16 mouse cellular contexts compared by ENCODE assay signal in genomic region chr17:86352247-86353037, GRCm38 (mm10).
A peak's percentile ranks its signal among the peaks of the same experiment; 100 is the strongest.
DNase-seq lines count a peak whose midpoint lies in the region; ATAC-seq lines count a peak whose summit lies in the region.
"Had no signal": no experiment of that assay in that cellular context is flagged by ENCODE, and none has a peak within 500 bp of the region (broad histone marks: within the 10 kb centered on the region; RNA-seq: fewer than 3 reads in every experiment).

No protein-coding gene starts in this region.

- ATAC-seq in forebrain, embryonic 16.5 days = peak; percentile 54; the same call in 1 of the 2 replicates
- ATAC-seq in forebrain, embryonic 11.5 days (replicated peaks; ENCODE audit: low FRiP score) = no peak
- ATAC-seq: intestine, embryonic 16.5 days; midbrain, embryonic 13.5 days had no signal

- intact Hi-C loops in left cerebral cortex, postnatal 4 days (cut with DNase I) = no loop called here
- intact Hi-C loops in left cerebral cortex, postnatal 36 days (cut with DNase I) = no loop called here

- WGBS in forebrain, embryonic 16.5 days = 84% methylated on average over 12 of the region's 12 CpGs
- WGBS in forebrain, embryonic 11.5 days = 87% methylated on average over 12 of the region's 12 CpGs

- no peak overlapping the region for H3K9ac ChIP-seq in forebrain, embryonic 16.5 days (replicated peaks; ENCODE audit: low read depth, low read length)
- H3K9ac ChIP-seq in forebrain, embryonic 11.5 days (ENCODE audit: low read length) = no peak overlapping the region
- H3K9ac ChIP-seq: embryonic facial prominence, embryonic 13.5 days; heart, embryonic 12.5 days; hindbrain, embryonic 15.5 days; midbrain, embryonic 13.5 days; neural tube, embryonic 15.5 days had no signal

- peaks cover 50% of the 10 kb centered on the region for H3K4me1 ChIP-seq in forebrain, embryonic 16.5 days (replicated peaks; ENCODE audit: control insufficient read depth, insufficient read depth, low read length)
- no peaks in the 10 kb centered on the region for H3K4me1 ChIP-seq in forebrain, embryonic 11.5 days (replicated peaks; ENCODE audit: control insufficient read depth, insufficient read depth, low read length)

- no peak for DNase-seq in forebrain, embryonic 11.5 days (ENCODE audit: low spot score)
- DNase-seq in left cerebral cortex, postnatal 4 days = peak; percentile 73
- no peak for DNase-seq in left cerebral cortex, postnatal 36 days (ENCODE audit: low spot score in 2 of 2)
- peak; percentile 74 for DNase-seq in brain, adult 2 months (ENCODE audit: low read depth, low spot score)
- peak; percentile 74 to 82 for DNase-seq in cerebellum, postnatal 14 days
- DNase-seq in right cerebral cortex, postnatal 25 days = no peak
- DNase-seq: thymus, adult 2 months had no signal

- H3K36me3 ChIP-seq in forebrain, embryonic 16.5 days (ENCODE audit: control insufficient read depth, insufficient read depth) = no peaks in the 10 kb centered on the region
- H3K36me3 ChIP-seq in forebrain, embryonic 11.5 days (ENCODE audit: control insufficient read depth, insufficient read depth, low read length) = no peaks in the 10 kb centered on the region
- H3K36me3 ChIP-seq: embryonic facial prominence, embryonic 13.5 days; heart, embryonic 12.5 days; hindbrain, embryonic 15.5 days; limb, embryonic 10.5 days; midbrain, embryonic 13.5 days; neural tube, embryonic 15.5 days had no signal

- H3K4me3 ChIP-seq in forebrain, embryonic 16.5 days (replicated peaks; ENCODE audit: low read length) = no peak overlapping the region
- no peak overlapping the region for H3K4me3 ChIP-seq in forebrain, embryonic 11.5 days (ENCODE audit: low read depth, low read length)
- H3K4me3 ChIP-seq: embryonic facial prominence, embryonic 13.5 days; heart, embryonic 12.5 days; hindbrain, embryonic 15.5 days; limb, embryonic 10.5 days; midbrain, embryonic 13.5 days; neural tube, embryonic 15.5 days had no signal

- no peaks in the 10 kb centered on the region for H3K27me3 ChIP-seq in forebrain, embryonic 16.5 days (replicated peaks; ENCODE audit: control insufficient read depth, insufficient read depth, low read length)
- H3K27me3 ChIP-seq in forebrain, embryonic 11.5 days (ENCODE audit: control insufficient read depth, insufficient read depth, low read length) = no peaks in the 10 kb centered on the region
- H3K27me3 ChIP-seq: embryonic facial prominence, embryonic 13.5 days; heart, embryonic 12.5 days; hindbrain, embryonic 15.5 days; midbrain, embryonic 13.5 days; neural tube, embryonic 15.5 days had no signal

- peak overlapping the region; percentile 33; the same call in 1 of the 2 replicates for H3K27ac ChIP-seq in forebrain, embryonic 16.5 days (ENCODE audit: low read length)
- no peak overlapping the region for H3K27ac ChIP-seq in forebrain, embryonic 11.5 days (ENCODE audit: low read depth, low read length)
- H3K27ac ChIP-seq: embryonic facial prominence, embryonic 13.5 days; hindbrain, embryonic 15.5 days; limb, embryonic 10.5 days; midbrain, embryonic 13.5 days; neural tube, embryonic 15.5 days had no signal

- H3K4me2 ChIP-seq in forebrain, embryonic 16.5 days (ENCODE audit: low read length) = no peak overlapping the region
- H3K4me2 ChIP-seq in forebrain, embryonic 11.5 days (ENCODE audit: low read depth, low read length, severe bottlenecking) = no peak overlapping the region
- H3K4me2 ChIP-seq: embryonic facial prominence, embryonic 13.5 days; heart, embryonic 12.5 days; hindbrain, embryonic 15.5 days; liver, embryonic 11.5 days; midbrain, embryonic 13.5 days; neural tube, embryonic 15.5 days had no signal

- H3K9me3 ChIP-seq in forebrain, embryonic 16.5 days (ENCODE audit: control insufficient read depth, low read length) = no peaks in the 10 kb centered on the region
- H3K9me3 ChIP-seq in forebrain, embryonic 11.5 days (ENCODE audit: control insufficient read depth, low read length) = no peaks in the 10 kb centered on the region
- H3K9me3 ChIP-seq: embryonic facial prominence, embryonic 13.5 days; heart, embryonic 12.5 days; hindbrain, embryonic 15.5 days; limb, embryonic 10.5 days; midbrain, embryonic 13.5 days; neural tube, embryonic 15.5 days had no signal

Comparison
In these comparisons a context has a peak if more than half of its experiments do, and no peak if none do; other contexts are left out.
1. DNase-seq: peak in left cerebral cortex, postnatal 4 days (single experiment), brain, adult 2 months (single experiment) and cerebellum, postnatal 14 days (2 of 2); none in forebrain, embryonic 11.5 days (single experiment), left cerebral cortex, postnatal 36 days (0 of 2) and right cerebral cortex, postnatal 25 days (single experiment).